Mouse (Mus musculus) hindbrain, embryonic 14.5 days (tissue): ENCODE measurements at regions not wholly inside any gene's neighbourhood (a gene's known extent, or its start where the extent isn't known, plus 50 kb on each side); places are given as distances from the start of the nearest gene placed in this dataset.

ENCODE experiments used
- ATAC-seq: fragments of 200-750 bp; cut with Nextera tagmentation; 2 replicates; pipeline ENCODE4 v1.8.0; 2017; ENCODE audit warnings: moderate number of reproducible peaks, mild to moderate bottlenecking, moderate TSS enrichment, moderate library complexity; ENCODE audit not compliant: low FRiP score
- DNase-seq: peaks from one replicate; pipeline ENCODE4 v3.0.0-alpha.2; 2015; ENCODE audit warnings: low spot score
- H3K27ac ChIP-seq: fragments of 300-500 bp; sonication (generic); 2 replicates; pipeline ENCODE4 v1.5.1; 2014; ENCODE audit warnings: mild to moderate bottlenecking, moderate library complexity
- H3K27me3 ChIP-seq: fragments of 300-500 bp; sonication (generic); 2 replicates; pipeline ENCODE4 v1.6.1; 2014; ENCODE audit warnings: mild to moderate bottlenecking, low read length, mixed read lengths; ENCODE audit not compliant: control insufficient read depth, insufficient read depth
- H3K36me3 ChIP-seq: fragments of 300-500 bp; sonication (generic); replicated peaks from 2 replicates; pipeline ENCODE4 v1.6.1; 2014; ENCODE audit not compliant: control insufficient read depth, insufficient read depth
- H3K4me1 ChIP-seq: fragments of 300-500 bp; sonication (generic); replicated peaks from 2 replicates; pipeline ENCODE4 v1.6.1; 2014; ENCODE audit warnings: antibody characterized with exemption, low read length, mixed read lengths; ENCODE audit not compliant: control insufficient read depth, insufficient read depth
- H3K4me2 ChIP-seq: fragments of 300-500 bp; sonication (generic); replicated peaks from 2 replicates; pipeline ENCODE4 v1.6.1; 2014; ENCODE audit warnings: mild to moderate bottlenecking, moderate library complexity
- H3K4me3 ChIP-seq: fragments of 300-500 bp; sonication (generic); replicated peaks from 2 replicates; pipeline ENCODE4 v1.5.1; 2014; ENCODE audit warnings: mild to moderate bottlenecking, low read length
- H3K9ac ChIP-seq: fragments of 300-500 bp; sonication (generic); 2 replicates; pipeline ENCODE4 v1.6.1; 2014
- H3K9me3 ChIP-seq: fragments of 300-500 bp; sonication (generic); 2 replicates; pipeline ENCODE4 v1.6.1; 2016; ENCODE audit warnings: low read length; ENCODE audit not compliant: control insufficient read depth
- WGBS: fragments of 180-500 bp; shearing (Covaris S2); extraction: QIAGEN DNeasy Blood & Tissue Kit; methylation state at CpG from one replicate; pipeline ENCODE4 v1.1.7; 2014; 5-methylcytosine and 5-hydroxymethylcytosine counted together

GRCm38 (mm10) chr3:148159059-148159458 lies 831.3 kb downstream of the Adgrl2 start:
- Histone ChIP-seq H3K4me1 (no peaks in the 10 kb centered on the region), H3K27me3 (no peaks in the 10 kb centered on the region), H3K4me2 (no peak overlapping the region), H3K9ac (no peak overlapping the region), H3K9me3 (0 out of 2 replicates have a peak, but pooled peaks cover 5% of the 10 kb centered on the region), H3K27ac (no peak overlapping the region), H3K4me3 (no peak overlapping the region), H3K36me3 (no peaks in the 10 kb centered on the region)
- WGBS = 70% methylated on average over 3 of the region's 3 CpGs
- ATAC-seq = no peak
- no peak for DNase-seq

- Histone ChIP-seq H3K27me3 (no peaks in the 10 kb centered on the region), H3K36me3 (no peaks in the 10 kb centered on the region), H3K27ac (no peak overlapping the region), H3K4me3 (no peak overlapping the region), H3K4me2 (no peak overlapping the region), H3K9me3 (0 out of 2 replicates have a peak, but pooled peaks cover 8% of the 10 kb centered on the region), H3K4me1 (no peaks in the 10 kb centered on the region), H3K9ac (no peak overlapping the region)
- 90% methylated on average over 2 of the region's 2 CpGs for WGBS
- ATAC-seq = no peak
- no peak for DNase-seq
Measured at GRCm38 (mm10) chr3:148158533-148158932, 831.8 kb downstream of the Adgrl2 start.

GRCm38 (mm10) chr3:148143776-148144175 lies 846.6 kb downstream of the Adgrl2 start:
- no peak for DNase-seq
- Histone ChIP-seq H3K4me2 (no peak overlapping the region), H3K4me1 (no peaks in the 10 kb centered on the region), H3K4me3 (no peak overlapping the region), H3K36me3 (no peaks in the 10 kb centered on the region), H3K27ac (no peak overlapping the region), H3K9me3 (no peaks in the 10 kb centered on the region), H3K9ac (no peak overlapping the region), H3K27me3 (no peaks in the 10 kb centered on the region)
- ATAC-seq = no peak
- WGBS = 86% methylated on average over 2 of the region's 2 CpGs

GRCm38 (mm10) chr3:148136791-148137251 lies 853.5 kb downstream of the Adgrl2 start:
- H3K9me3 ChIP-seq = no peaks in the 10 kb centered on the region
- no peak for ATAC-seq
- no peaks in the 10 kb centered on the region for H3K27me3 ChIP-seq
- H3K4me3 ChIP-seq = no peak overlapping the region
- H3K27ac ChIP-seq = no peak overlapping the region
- no peak overlapping the region for H3K9ac ChIP-seq
- no peak overlapping the region for H3K4me2 ChIP-seq
- no peaks in the 10 kb centered on the region for H3K36me3 ChIP-seq
- 78% methylated on average over 3 of the region's 3 CpGs for WGBS
- H3K4me1 ChIP-seq = no peaks in the 10 kb centered on the region
- DNase-seq = no peak

- Histone ChIP-seq H3K36me3 (no peaks in the 10 kb centered on the region), H3K27ac (no peak overlapping the region), H3K4me2 (no peak overlapping the region), H3K4me1 (no peaks in the 10 kb centered on the region), H3K9me3 (no peaks in the 10 kb centered on the region), H3K9ac (no peak overlapping the region), H3K27me3 (no peaks in the 10 kb centered on the region), H3K4me3 (no peak overlapping the region)
- DNase-seq (no peak), ATAC-seq (no peak)
- 91% methylated on average over 2 of the region's 2 CpGs for WGBS
Measured at GRCm38 (mm10) chr3:148134646-148135045, 855.7 kb downstream of the Adgrl2 start.

- Histone ChIP-seq H3K9me3 (no peaks in the 10 kb centered on the region), H3K9ac (no peak overlapping the region), H3K27me3 (no peaks in the 10 kb centered on the region), H3K4me3 (no peak overlapping the region), H3K4me1 (no peaks in the 10 kb centered on the region), H3K27ac (no peak overlapping the region), H3K4me2 (no peak overlapping the region), H3K36me3 (no peaks in the 10 kb centered on the region)
- DNase-seq = no peak
- ATAC-seq = no peak
Measured at GRCm38 (mm10) chr3:148115576-148115975, 874.8 kb downstream of the Adgrl2 start.

GRCm38 (mm10) chr3:148112204-148112603 lies 878.2 kb downstream of the Adgrl2 start:
- no peak overlapping the region for H3K4me2 ChIP-seq
- no peak for DNase-seq
- H3K4me3 ChIP-seq = no peak overlapping the region
- H3K9me3 ChIP-seq = no peaks in the 10 kb centered on the region
- H3K9ac ChIP-seq = no peak overlapping the region
- ATAC-seq = no peak
- H3K36me3 ChIP-seq = no peaks in the 10 kb centered on the region
- H3K4me1 ChIP-seq = no peaks in the 10 kb centered on the region
- H3K27me3 ChIP-seq = no peaks in the 10 kb centered on the region
- H3K27ac ChIP-seq = no peak overlapping the region
- 87% methylated on average over 3 of the region's 3 CpGs for WGBS

- Histone ChIP-seq H3K36me3 (no peaks in the 10 kb centered on the region), H3K4me2 (no peak overlapping the region), H3K9me3 (no peaks in the 10 kb centered on the region), H3K27ac (no peak overlapping the region), H3K27me3 (no peaks in the 10 kb centered on the region), H3K9ac (no peak overlapping the region), H3K4me1 (no peaks in the 10 kb centered on the region), H3K4me3 (no peak overlapping the region)
- ATAC-seq = no peak
- no peak for DNase-seq
- 83% methylated on average over 1 of the region's 1 CpGs for WGBS
Measured at GRCm38 (mm10) chr3:148107031-148107430, 883.3 kb downstream of the Adgrl2 start.

- 79% methylated on average over 4 of the region's 4 CpGs for WGBS
- Histone ChIP-seq H3K9ac (no peak overlapping the region), H3K27me3 (no peaks in the 10 kb centered on the region), H3K4me2 (no peak overlapping the region), H3K9me3 (no peaks in the 10 kb centered on the region), H3K4me3 (no peak overlapping the region), H3K4me1 (no peaks in the 10 kb centered on the region), H3K27ac (no peak overlapping the region), H3K36me3 (no peaks in the 10 kb centered on the region)
- ATAC-seq = no peak
- DNase-seq = no peak
Measured at GRCm38 (mm10) chr3:148093930-148094329, 896.4 kb downstream of the Adgrl2 start.

GRCm38 (mm10) chr3:148075841-148076240 lies 914.5 kb downstream of the Adgrl2 start:
- WGBS = 55% methylated on average over 2 of the region's 2 CpGs
- no peaks in the 10 kb centered on the region for H3K27me3 ChIP-seq
- DNase-seq = no peak
- H3K4me2 ChIP-seq = no peak overlapping the region
- H3K36me3 ChIP-seq = no peaks in the 10 kb centered on the region
- no peak overlapping the region for H3K4me3 ChIP-seq
- ATAC-seq = no peak
- no peak overlapping the region for H3K27ac ChIP-seq
- no peaks in the 10 kb centered on the region for H3K4me1 ChIP-seq
- H3K9me3 ChIP-seq = no peaks in the 10 kb centered on the region
- no peak overlapping the region for H3K9ac ChIP-seq
